Mouse (Mus musculus): ENCODE measurements around the gene Mpp5.

The Mpp5 gene

DNA sequence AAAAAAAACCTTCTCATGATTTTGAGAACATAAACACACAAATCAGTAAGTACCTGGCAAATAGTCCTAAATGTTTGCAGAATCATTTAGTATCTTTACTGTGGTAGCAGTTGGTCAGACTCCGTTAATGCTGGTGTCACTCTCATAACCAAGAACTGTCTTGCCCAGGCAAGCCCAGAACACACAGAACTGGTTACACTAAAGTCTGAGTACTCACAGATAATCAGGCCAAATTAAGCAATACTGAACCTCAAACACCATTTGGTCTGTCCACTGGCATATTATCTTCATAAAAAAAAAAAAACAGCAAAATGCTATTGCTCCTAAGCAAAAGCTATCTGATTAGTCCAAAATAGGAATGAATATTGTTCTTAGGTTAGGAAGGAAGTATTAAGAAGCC lies 93.7 kb downstream of the Mpp5 start:
- no peak for DNase-seq (ENCODE audit: low read depth, low spot score)

DNA sequence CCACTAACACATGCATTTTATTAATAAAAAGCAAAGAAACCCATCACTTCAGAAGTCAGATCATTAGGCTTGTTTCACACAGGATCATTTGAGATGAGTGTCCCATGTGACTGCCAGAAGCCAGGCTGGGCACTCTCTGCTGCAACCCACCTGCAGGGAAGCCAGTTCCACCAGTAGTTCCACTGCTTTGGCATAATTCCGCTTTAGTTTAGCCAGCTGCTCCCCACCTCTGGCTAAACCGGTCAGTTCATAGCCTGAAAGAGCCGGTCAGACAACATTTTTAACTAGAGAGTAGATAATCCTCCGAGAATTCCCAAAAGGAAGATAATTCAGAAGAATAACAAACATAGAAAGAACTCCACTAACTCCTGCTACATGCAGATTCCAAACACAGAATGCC lies 99.5 kb downstream of the Mpp5 start:
- DNase-seq (ENCODE audit: low read depth, low spot score) = no peak

DNA sequence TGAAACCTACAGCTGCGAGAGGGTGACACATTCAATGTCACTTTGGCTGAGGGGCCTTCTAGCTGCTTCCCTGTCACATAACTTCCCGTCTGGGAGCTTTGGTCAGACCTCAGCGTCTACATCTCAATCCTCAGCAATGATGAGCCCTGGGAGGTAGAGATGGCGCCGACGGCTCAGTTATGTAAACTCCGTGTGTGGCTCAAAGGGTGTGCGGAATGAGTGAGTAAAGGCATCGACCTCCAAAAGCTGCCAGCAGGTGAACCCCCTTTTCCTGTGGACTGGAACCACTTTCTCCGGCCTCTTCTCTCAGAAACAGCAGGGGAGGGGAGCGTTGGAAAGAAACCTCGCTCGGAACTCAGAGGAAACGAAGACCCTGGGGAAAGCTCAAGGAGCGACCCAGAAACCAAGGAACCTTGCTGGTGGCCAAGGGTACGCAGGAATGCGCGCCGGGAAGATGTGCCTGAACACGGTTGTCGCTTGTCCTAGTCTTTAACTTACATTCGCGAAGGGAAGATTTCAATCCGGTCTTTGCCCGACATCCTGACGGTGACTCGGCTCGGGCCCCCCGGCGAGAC lies 112.3 kb downstream of the Mpp5 start:
- DNase-seq (ENCODE audit: low read depth, low spot score) = peak; percentile 30

DNA sequence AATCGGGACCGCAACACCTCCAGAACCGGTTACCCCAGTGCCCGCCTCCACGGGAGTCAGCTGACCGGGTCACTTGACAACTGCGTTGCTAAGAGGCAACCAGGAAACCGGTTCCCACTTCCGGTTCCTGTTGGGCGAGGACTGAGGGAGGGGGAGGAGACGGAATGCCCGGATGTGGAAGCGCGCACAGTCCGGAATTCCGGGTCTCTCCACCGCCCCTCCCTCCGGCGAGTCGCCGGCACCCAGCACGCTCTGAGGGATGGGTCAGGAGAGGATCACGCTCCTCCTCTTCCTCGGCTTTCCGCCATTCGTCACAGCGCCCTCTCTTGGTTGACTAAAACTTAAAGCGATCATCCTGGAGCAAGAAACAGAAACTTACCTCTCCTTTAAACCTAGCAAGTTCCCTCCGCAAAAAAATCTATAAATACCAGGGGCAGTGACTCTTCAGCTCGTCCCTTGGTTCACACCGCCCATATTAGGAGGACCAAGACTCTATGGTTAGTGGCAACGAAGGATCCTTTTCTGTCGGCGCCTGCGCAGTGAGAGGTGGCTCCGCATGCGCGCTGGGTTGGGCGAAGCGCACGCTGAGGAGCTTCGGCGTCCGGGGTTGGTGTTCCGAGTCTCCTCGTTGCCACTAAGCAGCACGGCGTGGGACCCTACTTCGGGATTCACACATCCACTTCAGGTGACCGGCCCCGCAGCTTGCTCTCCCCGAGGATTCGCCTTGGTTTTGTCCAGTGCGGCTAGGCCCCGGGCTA lies 113.0 kb downstream of the Mpp5 start, which contains the start of the genes Atp6v1d and Eif2s1:
Gene Atp6v1d (minus strand): TSS at position 143 of the 758 bp plus-strand sequence.
Gene Eif2s1 (plus strand): TSS at position 324 of the 758 bp plus-strand sequence.
- DNase-seq (ENCODE audit: low read depth, low spot score) = peak; percentile 95

DNA sequence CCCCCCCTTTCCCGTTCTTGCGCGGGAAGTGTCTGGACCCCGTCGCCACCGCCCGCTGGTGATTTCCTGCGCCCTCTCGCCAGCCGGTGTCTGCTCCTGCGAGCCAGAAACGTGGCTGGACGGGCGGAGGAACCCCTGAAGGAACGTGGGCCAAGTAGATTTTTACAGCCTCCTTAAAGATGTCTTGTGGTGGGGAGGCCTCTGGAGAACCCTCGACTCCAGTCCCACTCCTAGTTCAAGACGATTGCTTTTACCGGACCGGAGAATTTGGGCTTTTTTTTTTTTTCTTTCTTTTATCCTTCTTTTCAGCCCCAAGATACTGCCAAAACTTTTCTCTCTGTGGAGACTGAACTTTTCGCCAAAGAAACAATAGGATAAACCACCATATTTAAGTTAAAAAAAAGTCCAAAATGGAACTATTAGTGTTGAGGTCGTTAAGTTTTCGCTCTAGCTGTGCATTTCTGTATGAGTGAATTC lies 113.6 kb downstream of the Mpp5 start:
- peak; percentile 16 for DNase-seq (ENCODE audit: low read depth, low spot score)

DNA sequence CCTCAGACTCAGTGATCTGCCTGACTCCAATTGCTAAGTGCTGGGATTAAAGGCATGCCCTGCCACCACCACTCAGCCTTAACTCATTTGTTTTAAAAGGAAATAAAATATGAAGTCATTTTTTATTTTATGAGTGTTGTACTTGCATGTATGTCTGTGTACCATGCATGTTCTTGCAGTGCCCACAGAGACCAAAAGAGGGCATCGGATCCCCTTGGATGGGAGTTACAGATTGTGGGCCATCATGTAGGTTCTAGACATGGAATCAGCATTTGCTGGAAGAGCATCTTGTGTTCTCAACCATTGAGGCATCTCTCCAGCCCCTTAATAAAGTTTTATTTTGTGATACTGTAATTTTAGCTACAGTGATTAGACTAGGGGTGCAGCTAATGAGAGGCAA lies 116.7 kb downstream of the Mpp5 start:
- DNase-seq (ENCODE audit: low read depth, low spot score) = peak; percentile 64

DNA sequence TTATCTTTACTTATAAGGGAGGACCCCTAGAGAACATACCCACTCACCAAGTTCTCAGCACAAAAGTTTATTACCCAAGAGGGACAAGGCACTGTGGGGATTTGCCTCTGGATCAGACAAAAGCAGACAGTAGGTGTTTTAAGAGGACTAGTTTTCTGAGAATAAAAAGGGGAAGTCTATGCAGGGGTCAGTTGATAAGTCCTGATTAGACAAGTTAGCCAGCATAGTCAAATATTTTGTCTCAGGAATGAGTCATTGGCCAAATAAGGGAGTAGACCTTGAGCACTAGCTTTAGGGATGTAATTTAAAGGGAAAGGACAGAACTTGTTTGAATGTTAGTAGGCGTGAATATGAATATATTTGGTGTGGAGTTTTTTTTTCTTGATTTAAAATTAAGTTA lies 119.4 kb downstream of the Mpp5 start:
- DNase-seq (ENCODE audit: low read depth, low spot score) = no peak

DNA sequence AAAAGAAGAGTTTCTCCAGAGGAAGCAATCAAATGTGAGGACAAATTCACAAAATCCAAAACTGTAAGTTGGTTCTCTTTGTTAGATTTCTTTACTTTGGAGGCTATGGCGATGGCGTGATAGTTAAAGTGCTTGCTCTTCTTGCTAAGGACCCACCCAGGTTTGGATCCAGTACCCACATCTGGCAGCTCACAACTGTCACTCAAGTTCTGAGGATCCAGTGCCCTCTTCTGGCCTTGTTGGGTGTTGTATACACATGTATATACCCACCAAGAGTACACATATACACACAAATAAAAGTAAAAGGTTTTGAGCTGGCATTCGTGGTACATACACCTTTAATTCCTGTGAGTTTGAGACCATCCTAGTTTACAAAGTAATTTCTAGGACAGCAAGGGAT lies 125.9 kb downstream of the Mpp5 start:
- no peak for DNase-seq (ENCODE audit: low read depth, low spot score)

DNA sequence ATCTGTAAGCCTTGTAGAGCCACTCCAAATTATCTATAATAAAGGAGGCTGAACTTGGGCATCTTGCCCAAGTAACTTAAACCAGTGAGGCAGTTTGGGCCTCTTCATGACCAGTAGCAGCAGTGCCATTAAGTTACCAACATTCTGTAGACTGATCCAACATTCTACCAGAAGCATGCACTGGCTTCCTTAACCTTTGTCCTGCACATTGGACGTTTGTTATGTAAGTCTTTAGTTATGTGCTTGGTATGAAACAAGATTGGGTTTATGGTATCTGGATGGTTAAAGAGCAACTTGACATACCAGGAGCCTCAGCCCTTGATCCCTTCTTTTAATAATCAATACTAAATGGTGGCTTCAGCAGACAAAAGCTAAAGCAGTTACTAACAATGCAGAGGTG lies 141.4 kb downstream of the Mpp5 start:
- DNase-seq (ENCODE audit: low read depth, low spot score) = no peak

Data from c-Kit-negative CD71-positive TER-119-positive erythroid progenitor cells, embryonic 14.5 days (primary cell).